Mouse (Mus musculus) intestine, embryonic 14.5 days (tissue): ENCODE data around the gene Zfp652. TPM values are rescaled to one million over a fixed set of nuclear protein-coding genes. Genes with fewer than 3 reads are reported as not detected.

Experiments
- ATAC-seq: fragments of 200-750 bp; cut with Nextera tagmentation; replicated peaks from 2 replicates; pipeline ENCODE4 v1.8.0; 2017; ENCODE audit warnings: low read depth, moderate number of reproducible peaks, moderate TSS enrichment, moderate library complexity; ENCODE audit not compliant: low FRiP score, low TSS enrichment
- DNase-seq: peaks from one replicate; pipeline ENCODE4 v3.0.0-alpha.2; 2018; ENCODE audit warnings: low spot score
- H3K27ac ChIP-seq: fragments of 300-500 bp; sonication (generic); 2 replicates; pipeline ENCODE4 v1.5.1; 2014; ENCODE audit warnings: low read depth, mild to moderate bottlenecking, control low read depth
- H3K27me3 ChIP-seq: fragments of 300-500 bp; sonication (generic); replicated peaks from 2 replicates; pipeline ENCODE4 v1.6.1; 2014; ENCODE audit warnings: low read length, control low read depth; ENCODE audit not compliant: control insufficient read depth, insufficient read depth
- H3K36me3 ChIP-seq: fragments of 300-500 bp; sonication (generic); 2 replicates; pipeline ENCODE4 v1.6.1; 2014; ENCODE audit warnings: low read length, control low read depth; ENCODE audit not compliant: control insufficient read depth, insufficient read depth
- H3K4me1 ChIP-seq: fragments of 300-500 bp; sonication (generic); replicated peaks from 2 replicates; pipeline ENCODE4 v1.6.1; 2014; ENCODE audit warnings: low read length, control low read depth, mixed read lengths; ENCODE audit not compliant: control insufficient read depth, insufficient read depth
- H3K4me2 ChIP-seq: fragments of 300-500 bp; sonication (generic); 2 replicates; pipeline ENCODE4 v1.6.1; 2014; ENCODE audit warnings: low read length
- H3K4me3 ChIP-seq: fragments of 300-500 bp; sonication (generic); 2 replicates; pipeline ENCODE4 v1.5.1; 2014; ENCODE audit warnings: low read depth, low read length, control low read depth, mixed read lengths
- H3K9ac ChIP-seq: fragments of 300-500 bp; sonication (generic); 2 replicates; pipeline ENCODE4 v1.6.1; 2014; ENCODE audit warnings: mild to moderate bottlenecking, low read length
- H3K9me3 ChIP-seq: fragments of 300-500 bp; sonication (generic); 2 replicates; pipeline ENCODE4 v1.6.1; 2016; ENCODE audit warnings: low read length, control low read depth; ENCODE audit not compliant: control insufficient read depth
- WGBS: fragments of 180-500 bp; shearing (Covaris S2); extraction: QIAGEN DNeasy Blood & Tissue Kit; methylation state at CpG from one replicate; pipeline ENCODE4 v1.1.7; 2014; 5-methylcytosine and 5-hydroxymethylcytosine counted together
- polyA plus RNA-seq: library from polyadenylated mRNA; unstranded; fragments of >200 nt; fragmentation: Nextera tagmentation; extraction: Ambion mirVana; gene quantifications from 2 replicates; pipeline ENCODE4 v1.2.1, GENCODE M21; 2014

Gene Zfp652
- polyA plus RNA-seq, 1 experiment from 2014 or later: 9.9 TPM

- H3K4me1 ChIP-seq: no peaks in the 10 kb centered on the region
- 63% methylated on average over 7 of the region's 7 CpGs for WGBS
- ATAC-seq (no peak), DNase-seq (no peak)
- H3K9me3 ChIP-seq: peaks cover 7% of the 10 kb centered on the region; the same call in 1 of the 2 replicates
- H3K27me3 ChIP-seq: no peaks in the 10 kb centered on the region
- no peak overlapping the region for H3K4me3 ChIP-seq
- no peak overlapping the region for H3K4me2 ChIP-seq
- no peak overlapping the region for H3K9ac ChIP-seq
- H3K36me3 ChIP-seq: no peaks in the 10 kb centered on the region
- no peak overlapping the region for H3K27ac ChIP-seq
These were observed 98.4 kb downstream of the Zfp652 start for GRCm38 (mm10) chr11:95810828-95811227.

- Histone ChIP-seq H3K27me3 (no peaks in the 10 kb centered on the region), H3K4me1 (no peaks in the 10 kb centered on the region), H3K9me3 (peaks cover 7% of the 10 kb centered on the region; the same call in 1 of the 2 replicates), H3K4me2 (no peak overlapping the region), H3K36me3 (no peaks in the 10 kb centered on the region), H3K9ac (no peak overlapping the region), H3K27ac (no peak overlapping the region), H3K4me3 (no peak overlapping the region)
- 81% methylated on average over 6 of the region's 6 CpGs for WGBS
- DNase-seq (no peak), ATAC-seq (no peak)
These were observed 99.3 kb downstream of the Zfp652 start for GRCm38 (mm10) chr11:95811741-95812140.

DNA sequence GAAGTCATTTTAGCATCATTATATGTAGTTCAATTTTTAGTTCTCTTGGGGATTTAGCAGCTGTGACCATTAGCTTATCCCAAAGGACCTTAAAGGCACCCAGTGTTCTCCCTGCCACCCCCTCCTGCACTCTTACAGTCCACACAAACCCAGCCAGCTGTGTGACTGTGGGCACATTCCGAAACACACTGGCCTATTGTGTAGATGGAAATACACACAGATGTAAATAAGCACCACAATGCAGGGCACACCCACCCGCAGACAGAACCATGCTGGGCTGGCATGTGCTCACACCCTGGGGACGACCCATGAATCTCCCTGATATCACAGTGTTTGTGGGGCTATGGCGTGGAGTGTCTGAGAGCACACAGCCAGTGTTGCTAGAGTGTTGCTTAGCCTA is 99.8 kb downstream of the Zfp652 start:
- Histone ChIP-seq H3K9me3 (peaks cover 7% of the 10 kb centered on the region; the same call in 1 of the 2 replicates), H3K27me3 (no peaks in the 10 kb centered on the region), H3K4me2 (no peak overlapping the region), H3K4me1 (no peaks in the 10 kb centered on the region), H3K4me3 (no peak overlapping the region), H3K27ac (no peak overlapping the region), H3K36me3 (no peaks in the 10 kb centered on the region), H3K9ac (no peak overlapping the region)
- no peak for ATAC-seq
- 75% methylated on average over 4 of the region's 4 CpGs for WGBS
- DNase-seq: no peak

- WGBS: 87% methylated on average over 2 of the region's 2 CpGs
- Histone ChIP-seq H3K4me1 (no peaks in the 10 kb centered on the region), H3K27ac (no peak overlapping the region), H3K27me3 (no peaks in the 10 kb centered on the region), H3K9me3 (no peaks in the 10 kb centered on the region), H3K9ac (no peak overlapping the region), H3K4me2 (no peak overlapping the region), H3K4me3 (no peak overlapping the region), H3K36me3 (no peaks in the 10 kb centered on the region)
- DNase-seq (no peak), ATAC-seq (no peak)
These were observed 101.6 kb downstream of the Zfp652 start for GRCm38 (mm10) chr11:95814101-95814500.

- ATAC-seq (no peak), DNase-seq (no peak)
- Histone ChIP-seq H3K9ac (no peak overlapping the region), H3K4me2 (no peak overlapping the region), H3K27ac (no peak overlapping the region), H3K9me3 (no peaks in the 10 kb centered on the region), H3K4me1 (no peaks in the 10 kb centered on the region), H3K4me3 (no peak overlapping the region), H3K27me3 (no peaks in the 10 kb centered on the region), H3K36me3 (no peaks in the 10 kb centered on the region)
- WGBS: 68% methylated on average over 5 of the region's 5 CpGs
These were observed 102.4 kb downstream of the Zfp652 start for GRCm38 (mm10) chr11:95814857-95815256.

- H3K9me3 ChIP-seq: no peaks in the 10 kb centered on the region
- H3K36me3 ChIP-seq: no peaks in the 10 kb centered on the region
- DNase-seq (no peak), ATAC-seq (no peak)
- H3K4me2 ChIP-seq: no peak overlapping the region
- WGBS: 73% methylated on average over 9 of the region's 9 CpGs
- H3K4me1 ChIP-seq: no peaks in the 10 kb centered on the region
- no peaks in the 10 kb centered on the region for H3K27me3 ChIP-seq
- no peak overlapping the region for H3K4me3 ChIP-seq
- no peak overlapping the region for H3K27ac ChIP-seq
- no peak overlapping the region for H3K9ac ChIP-seq
These were observed 102.9 kb downstream of the Zfp652 start for GRCm38 (mm10) chr11:95815412-95815811.

DNA sequence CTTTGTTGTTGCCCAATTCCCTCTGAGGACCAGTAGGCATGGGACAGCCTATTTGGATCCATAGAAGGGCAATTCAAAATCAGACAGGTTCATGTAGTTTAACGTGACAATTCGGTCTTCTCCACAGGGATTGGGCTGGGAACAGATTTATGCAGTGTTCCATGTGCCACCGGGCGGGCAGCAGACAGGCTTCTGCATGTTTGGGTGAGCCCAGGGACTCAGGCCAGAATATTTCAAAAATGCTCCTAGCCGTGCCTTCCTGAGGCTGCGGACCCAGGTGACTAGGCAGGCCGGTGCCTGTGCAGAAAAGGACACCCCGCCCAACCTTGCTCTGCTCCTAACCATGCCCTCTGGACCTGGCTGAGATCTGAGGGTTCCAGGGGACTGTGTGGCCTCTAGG is 106.7 kb downstream of the Zfp652 start:
- Histone ChIP-seq H3K4me1 (no peaks in the 10 kb centered on the region), H3K9ac (no peak overlapping the region), H3K36me3 (no peaks in the 10 kb centered on the region), H3K27me3 (0 out of 2 replicates have a peak, but pooled peaks cover 6% of the 10 kb centered on the region), H3K9me3 (no peaks in the 10 kb centered on the region), H3K4me3 (no peak overlapping the region), H3K4me2 (no peak overlapping the region), H3K27ac (no peak overlapping the region)
- ATAC-seq: no peak
- 88% methylated on average over 8 of the region's 8 CpGs for WGBS
- no peak for DNase-seq

- Histone ChIP-seq H3K36me3 (no peaks in the 10 kb centered on the region), H3K9me3 (no peaks in the 10 kb centered on the region), H3K27ac (no peak overlapping the region), H3K4me3 (no peak overlapping the region), H3K4me1 (peaks cover 7% of the 10 kb centered on the region; the same call in 1 of the 2 replicates), H3K4me2 (no peak overlapping the region), H3K9ac (no peak overlapping the region), H3K27me3 (peaks cover 21% of the 10 kb centered on the region)
- 88% methylated on average over 3 of the region's 3 CpGs for WGBS
- ATAC-seq: no peak
- no peak for DNase-seq
These were observed 109.0 kb downstream of the Zfp652 start for GRCm38 (mm10) chr11:95821511-95821910.

DNA sequence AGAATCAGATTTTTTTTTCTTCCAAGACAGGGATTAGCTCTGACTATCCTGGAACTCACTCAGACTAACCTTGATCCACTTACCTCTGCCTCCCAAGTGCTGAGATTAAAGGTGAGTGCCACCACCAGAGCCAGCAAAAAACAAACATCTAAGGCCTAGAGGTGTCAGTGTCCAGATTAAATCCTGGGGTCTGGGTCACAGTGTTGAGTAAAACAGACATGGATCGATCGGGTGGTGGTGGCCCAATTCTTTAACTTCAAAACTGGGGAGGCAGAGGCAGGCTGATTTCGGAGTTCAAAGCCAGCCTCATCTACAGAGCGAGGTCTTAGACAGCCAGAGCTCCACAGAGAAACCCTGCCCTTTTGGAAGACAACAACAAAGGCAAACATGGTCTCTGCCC is 110.0 kb downstream of the Zfp652 start:
- DNase-seq (no peak), ATAC-seq (no peak)
- Histone ChIP-seq H3K27ac (no peak overlapping the region), H3K4me2 (no peak overlapping the region), H3K27me3 (peaks cover 29% of the 10 kb centered on the region), H3K4me1 (peaks cover 7% of the 10 kb centered on the region; the same call in 1 of the 2 replicates), H3K9ac (no peak overlapping the region), H3K9me3 (no peaks in the 10 kb centered on the region), H3K36me3 (no peaks in the 10 kb centered on the region), H3K4me3 (no peak overlapping the region)
- 96% methylated on average over 4 of the region's 4 CpGs for WGBS
